Mouse (Mus musculus) heart, postnatal 0 days (tissue): ENCODE measurements around the gene BC117090.
"Not testable (repeated sequence)": the region's sequence is repeated elsewhere in the genome, so short reads cannot be mapped to it uniquely, and the experiment has no call there.

Experiments used
- CTCF ChIP-seq: IDR thresholded peaks from 2 replicates; pipeline ENCODE4 v1.5.1; 2016; ENCODE audit warnings: antibody characterized with exemption, control low read depth, low read depth
- EP300 ChIP-seq: IDR thresholded peaks from 2 replicates; pipeline ENCODE4 v1.6.1; 2016; ENCODE audit warnings: antibody characterized with exemption, low read depth

DNA sequence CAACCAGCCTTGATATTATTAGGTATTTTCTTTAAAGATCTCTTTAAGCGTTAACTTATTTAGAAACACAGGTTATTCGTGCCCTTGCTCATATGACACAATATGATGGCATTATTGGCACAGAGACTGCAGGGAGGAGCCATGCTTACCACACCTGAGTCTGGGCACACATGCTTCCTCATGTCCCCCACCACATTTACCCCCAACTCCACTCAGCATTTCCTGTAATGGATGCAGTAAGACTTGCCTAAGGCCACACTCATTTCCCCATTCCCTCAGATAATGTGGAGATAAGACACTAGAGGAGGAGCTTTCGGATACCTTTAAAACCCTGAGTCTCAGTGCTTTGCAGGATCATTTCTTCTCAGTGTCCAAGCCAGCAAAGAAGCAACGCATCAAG, 57.3 kb downstream of the BC117090 start, which contains the start of gene Stfa1:
- TF ChIP-seq CTCF, EP300: not testable (repeated sequence)
